Mouse (Mus musculus) lung, adult 2 months (tissue): ENCODE results near the gene Slc17a5. TPM values are rescaled to one million over a fixed set of nuclear protein-coding genes. Genes with fewer than 3 reads are reported as not detected.
A peak's percentile ranks its signal among the peaks of the same experiment; 100 is the strongest.
"Not testable (repeated sequence)": the region's sequence is repeated elsewhere in the genome, so short reads cannot be mapped to it uniquely, and the experiment has no call there.

Experiments used
- DNase-seq: peaks from one replicate; pipeline ENCODE4 v3.0.0; 2022
- H3K4me1 ChIP-seq: fragments of 200-500 bp; 2 replicates; pipeline ENCODE4 v1.6.1; 2011; ENCODE audit warnings: low read length; ENCODE audit not compliant: control insufficient read depth, insufficient read depth
- H3K4me3 ChIP-seq: fragments of 200-500 bp; replicated peaks from 2 replicates; pipeline ENCODE3; 2011; ENCODE audit warnings: low read depth, mild to moderate bottlenecking, control low read depth, low read length; ENCODE audit errors: extremely low read depth
- CTCF ChIP-seq: fragments of 200-500 bp; IDR thresholded peaks from 2 replicates; pipeline ENCODE4 v1.5.1; 2011; ENCODE audit warnings: mild to moderate bottlenecking, low read length, control low read depth; ENCODE audit not compliant: insufficient read depth
- POLR2A ChIP-seq: fragments of 200-500 bp; IDR thresholded peaks from 2 replicates; pipeline ENCODE4 v1.6.1; 2011; ENCODE audit warnings: low read depth, mild to moderate bottlenecking, control low read depth, low read length, borderline replicate concordance; ENCODE audit errors: extremely low read depth
- WGBS: fragments of 180-500 bp; shearing (Covaris S2); methylation state at CpG from one replicate; pipeline ENCODE4 v1.1.7; 2018; 5-methylcytosine and 5-hydroxymethylcytosine counted together
- polyA plus RNA-seq: library from polyadenylated mRNA; depleted of rRNA; stranded (reverse); fragments of >200 nt; gene quantifications from 2 replicates; pipeline ENCODE4 v1.2.3, GENCODE M21; 2012

Gene Slc17a5
- polyA plus RNA-seq, 1 experiment, result 12.4 TPM

DNA sequence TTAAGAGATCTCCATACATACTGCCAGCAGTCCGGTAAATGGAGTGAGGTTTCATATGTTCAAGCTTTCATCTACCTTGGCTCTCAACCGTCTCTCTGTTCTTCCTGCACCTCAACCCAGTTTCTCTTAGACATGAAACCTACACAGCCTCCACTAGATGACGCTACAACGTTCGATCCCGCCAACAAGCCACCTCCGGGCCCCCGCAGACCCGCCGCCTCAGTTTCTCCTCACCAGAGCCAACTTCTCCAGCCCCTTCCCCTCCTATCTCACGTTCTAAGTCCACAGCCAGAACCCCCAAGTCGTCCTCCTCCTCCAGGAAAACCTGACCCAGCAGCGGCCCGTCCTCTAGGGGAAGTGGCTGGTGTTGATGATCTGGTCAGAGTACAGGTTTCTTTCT lies 66.2 kb downstream of the Slc17a5 start:
- 20% methylated on average over 14 of the region's 14 CpGs for WGBS
- peaks cover 7% of the 10 kb centered on the region; the same call in 1 of the 2 replicates for H3K4me1 ChIP-seq
- DNase-seq, result peak; percentile 52
- H3K4me3 ChIP-seq, result peak overlapping the region; percentile 22
- TF ChIP-seq POLR2A, result no peak
- peak; percentile 35 for TF ChIP-seq CTCF

DNA sequence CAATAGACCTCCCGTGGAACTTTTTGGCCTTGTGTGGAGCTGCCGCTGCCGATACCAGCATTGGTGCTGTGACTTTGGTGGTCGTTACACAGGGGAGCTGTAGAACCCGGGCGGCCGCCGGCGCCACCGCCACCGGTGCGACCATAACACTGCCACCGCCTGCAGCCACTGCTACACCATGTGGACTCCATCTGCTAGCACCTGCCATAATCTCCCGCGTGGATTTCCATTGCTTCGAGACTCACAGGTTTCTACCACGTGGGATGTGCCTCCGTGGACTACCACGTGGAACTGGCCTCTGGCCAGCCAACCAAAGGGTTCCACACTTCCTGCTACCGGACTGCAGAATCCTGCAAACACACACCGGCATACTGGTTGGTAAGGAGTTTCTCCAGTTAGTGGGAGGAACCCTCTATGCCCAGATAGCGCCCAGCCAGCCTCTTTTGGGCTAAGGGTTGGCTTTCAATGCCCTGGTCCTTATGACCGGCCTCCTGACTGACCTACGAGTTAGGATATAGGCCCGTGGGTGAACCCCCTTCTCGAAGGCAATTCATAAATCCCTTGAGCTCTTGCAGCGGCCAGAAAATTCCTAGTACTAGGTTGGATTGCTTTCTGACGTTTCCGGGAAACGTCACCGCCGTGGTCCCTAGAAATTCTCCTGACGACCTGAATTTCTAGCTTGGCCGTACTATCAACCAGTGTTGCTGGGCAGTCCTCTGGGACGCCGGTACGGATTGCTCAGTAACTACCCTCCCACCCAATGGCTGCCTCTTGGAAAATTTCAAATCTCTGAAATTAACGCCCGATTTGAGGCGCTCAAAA lies 66.8 kb downstream of the Slc17a5 start:
- WGBS, result 4% methylated on average over 40 of the region's 40 CpGs
- TF ChIP-seq CTCF, result no peak
- TF ChIP-seq POLR2A, result no peak
- peak; percentile 65 for DNase-seq
- peaks cover 7% of the 10 kb centered on the region; the same call in 1 of the 2 replicates for H3K4me1 ChIP-seq
- peak overlapping the region; percentile 49 for H3K4me3 ChIP-seq

DNA sequence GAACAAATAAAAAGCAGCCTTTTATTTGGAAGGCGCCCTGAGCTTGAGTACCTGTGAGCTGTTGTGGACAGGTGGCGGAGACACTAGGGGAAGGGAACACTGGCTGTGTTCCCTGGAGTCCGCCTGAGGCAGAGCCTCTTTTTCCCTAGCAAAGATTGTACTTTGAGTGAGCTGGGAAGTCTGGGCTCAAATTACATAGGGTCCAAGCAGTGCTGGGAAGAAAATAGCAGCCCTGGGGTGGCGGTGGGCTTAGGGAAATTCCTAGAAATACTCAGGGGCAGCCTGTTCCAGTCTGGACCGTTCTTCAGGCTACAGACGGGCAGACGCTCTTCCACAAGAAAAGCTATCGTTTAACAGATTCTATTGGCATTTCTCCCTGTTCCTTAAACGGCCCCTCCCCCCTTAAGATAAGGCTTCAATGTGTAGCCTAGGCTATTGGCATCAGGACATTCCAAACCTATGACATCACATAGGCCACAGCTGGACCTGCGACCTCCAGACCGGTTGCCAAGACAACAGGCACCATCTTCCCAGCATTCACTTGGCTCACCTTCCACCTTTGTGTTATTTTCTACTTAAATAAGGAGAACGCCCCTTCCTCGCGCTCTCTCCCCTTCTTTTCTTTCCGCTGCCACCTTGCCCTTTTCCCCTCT lies 67.6 kb downstream of the Slc17a5 start:
- DNase-seq, result no peak
- no peak for TF ChIP-seq POLR2A
- no peak for TF ChIP-seq CTCF
- 15% methylated on average over 15 of the region's 15 CpGs for WGBS
- H3K4me1 ChIP-seq, result peaks cover 7% of the 10 kb centered on the region; the same call in 1 of the 2 replicates
- peak overlapping the region; percentile 49 for H3K4me3 ChIP-seq

DNA sequence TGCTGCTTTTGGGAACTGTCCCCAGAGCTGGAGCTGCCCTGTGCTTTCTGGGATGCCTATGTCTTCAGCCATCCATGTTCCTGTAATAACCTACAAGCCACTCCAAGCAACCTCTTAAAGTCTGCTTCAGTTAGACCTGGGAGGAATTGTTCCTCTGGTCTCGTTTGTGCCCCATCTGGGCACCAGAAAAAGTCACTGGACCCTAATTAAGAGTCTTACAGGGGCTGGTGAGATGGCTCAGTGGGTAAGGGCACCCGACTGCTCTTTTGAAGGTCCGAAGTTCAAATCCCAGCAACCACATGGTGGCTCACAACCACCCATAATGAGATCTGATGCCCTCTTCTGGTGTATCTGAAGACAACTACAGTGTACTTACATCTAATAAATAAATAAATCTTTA lies 70.6 kb downstream of the Slc17a5 start:
- H3K4me3 ChIP-seq, H3K4me1 ChIP-seq, DNase-seq: not testable (repeated sequence)
- WGBS, result 81% methylated on average over 3 of the region's 3 CpGs

DNA sequence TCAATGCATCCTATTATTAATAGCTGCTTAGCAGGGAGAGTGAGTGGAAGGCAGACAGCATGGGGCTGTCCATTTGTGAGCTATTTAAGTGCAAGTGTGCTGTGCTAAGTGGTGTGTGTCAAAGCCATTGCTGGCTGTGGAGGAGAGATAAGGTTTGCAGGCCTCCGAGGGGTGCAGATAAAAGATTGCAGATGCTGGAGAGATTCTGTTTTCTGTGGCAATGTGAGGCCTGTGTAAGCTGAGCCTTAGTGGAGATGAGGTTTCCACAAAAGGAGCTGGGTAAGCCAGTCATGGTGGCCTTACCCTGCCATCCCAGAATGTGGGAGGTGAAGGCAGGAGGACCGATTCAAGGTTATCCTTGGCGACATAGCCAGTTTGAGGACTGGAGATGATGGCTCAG lies 71.7 kb downstream of the Slc17a5 start:
- no peak for DNase-seq
- Histone ChIP-seq H3K4me1 (peaks cover 7% of the 10 kb centered on the region; the same call in 1 of the 2 replicates), H3K4me3 (no peak overlapping the region)
- 73% methylated on average over 3 of the region's 3 CpGs for WGBS
- TF ChIP-seq CTCF (no peak), POLR2A (no peak)

DNA sequence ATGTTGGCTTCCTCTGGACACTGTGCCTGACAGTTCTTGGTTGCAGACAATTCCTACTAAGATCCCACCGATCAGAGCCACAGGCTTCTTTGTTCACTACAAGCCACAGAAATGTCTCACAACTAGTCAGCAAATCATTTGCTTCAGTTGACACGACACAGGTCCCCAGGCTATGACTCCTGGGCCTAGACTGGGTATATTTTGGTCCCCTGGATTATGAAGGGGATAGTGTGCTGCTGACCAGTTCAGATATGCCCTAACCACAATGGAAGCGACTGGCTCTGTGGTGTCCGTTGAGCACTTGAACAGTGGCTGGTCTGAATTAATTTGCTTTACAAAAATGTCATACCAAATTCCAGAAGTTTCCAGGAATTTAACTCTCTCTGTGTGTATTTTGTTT lies 73.2 kb downstream of the Slc17a5 start:
- 79% methylated on average over 4 of the region's 4 CpGs for WGBS
- DNase-seq, result no peak
- Histone ChIP-seq H3K4me1 (no peaks in the 10 kb centered on the region), H3K4me3 (no peak overlapping the region)
- TF ChIP-seq POLR2A, result no peak
- no peak for TF ChIP-seq CTCF

DNA sequence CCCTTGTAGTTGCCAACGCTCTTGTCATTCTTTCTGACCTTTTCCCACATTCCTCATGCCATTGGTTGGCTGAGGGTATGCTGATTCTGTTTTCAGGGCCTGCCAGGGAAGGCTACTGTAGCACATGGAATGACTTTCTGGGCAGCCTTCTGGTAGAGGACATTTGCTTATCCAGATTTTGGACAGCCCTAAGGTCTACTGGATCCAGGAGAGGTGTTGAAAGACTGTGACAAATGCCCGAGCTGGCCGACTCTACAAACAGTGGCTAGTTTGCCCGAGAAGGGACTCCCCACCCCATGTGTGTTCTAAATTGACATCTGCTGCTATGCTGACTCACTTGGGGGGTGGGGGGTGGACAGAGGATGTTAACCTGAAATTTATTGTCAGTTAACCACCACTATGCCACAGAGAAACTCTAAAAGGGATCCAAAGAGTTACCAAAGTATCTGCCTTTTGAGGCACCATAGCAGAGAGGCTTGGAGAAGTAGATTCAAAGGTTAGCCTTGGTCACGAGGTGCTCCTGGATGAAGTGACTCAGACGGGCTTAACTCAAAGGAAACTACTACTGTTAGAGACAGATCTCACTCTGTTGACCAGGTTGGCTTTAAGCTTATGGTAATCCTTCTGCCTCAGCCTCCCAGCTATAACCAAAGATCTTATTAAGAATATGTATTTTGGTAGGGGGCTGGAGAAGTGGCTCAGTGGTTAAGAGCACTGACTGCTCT lies 73.9 kb downstream of the Slc17a5 start:
- TF ChIP-seq POLR2A (no peak), CTCF (no peak)
- Histone ChIP-seq H3K4me1 (no peaks in the 10 kb centered on the region), H3K4me3 (no peak overlapping the region)
- 54% methylated on average over 6 of the region's 6 CpGs for WGBS
- no peak for DNase-seq

DNA sequence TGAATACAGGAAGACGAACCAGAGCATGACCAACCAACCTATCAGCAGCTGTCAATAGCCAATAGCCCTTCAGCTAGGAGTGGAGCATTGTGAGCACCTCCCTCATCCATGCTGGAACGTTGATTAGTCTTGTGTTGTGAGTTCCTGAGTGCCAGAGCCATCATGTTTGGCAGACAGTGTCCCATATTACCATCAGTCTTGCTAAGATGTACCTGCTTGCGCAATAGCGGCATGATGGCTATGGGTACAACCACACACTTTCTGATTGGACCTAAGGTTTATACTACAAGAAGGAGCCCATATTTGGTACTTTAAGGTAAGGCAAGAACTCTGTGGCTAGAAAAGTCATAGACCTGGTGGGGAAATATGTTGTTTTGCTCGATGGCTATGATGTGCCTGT lies 76.1 kb downstream of the Slc17a5 start:
- no peak for TF ChIP-seq POLR2A
- no peak for TF ChIP-seq CTCF
- no peaks in the 10 kb centered on the region for H3K4me1 ChIP-seq
- no peak for DNase-seq
- 91% methylated on average over 5 of the region's 5 CpGs for WGBS
- H3K4me3 ChIP-seq, result no peak overlapping the region

DNA sequence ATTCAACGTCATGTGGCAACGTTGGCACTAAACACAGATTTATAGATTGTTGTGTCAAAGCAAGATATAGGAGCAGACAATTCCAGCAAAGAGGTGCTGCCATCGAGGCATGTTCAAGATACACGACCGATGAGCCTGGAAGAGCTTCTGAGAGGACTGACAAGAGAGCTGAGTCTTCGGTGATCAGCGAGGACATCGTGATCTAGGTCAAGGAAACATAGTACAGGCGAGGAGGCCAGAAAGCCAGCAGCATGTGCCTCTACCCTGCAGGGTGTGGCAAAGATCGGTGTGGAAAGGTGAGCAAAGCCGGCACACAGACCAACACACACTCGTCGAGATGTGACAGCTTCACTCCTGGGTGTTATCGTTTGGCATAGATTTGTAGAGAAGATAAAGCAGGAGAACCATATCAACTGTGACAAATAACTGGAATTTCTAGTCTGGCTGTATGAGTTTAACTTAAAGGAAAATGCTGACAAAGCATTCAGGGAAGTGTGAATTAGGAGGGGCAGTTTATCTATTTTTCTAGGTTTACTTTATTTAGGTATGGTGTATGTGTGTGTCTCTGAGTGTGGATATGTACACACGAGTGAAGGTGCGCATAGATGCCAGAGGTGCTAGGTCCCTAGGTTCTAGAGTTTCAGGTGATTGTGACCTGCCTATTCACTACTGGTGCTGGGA lies 79.6 kb downstream of the Slc17a5 start:
- no peak for DNase-seq
- TF ChIP-seq POLR2A, result no peak
- TF ChIP-seq CTCF, result no peak
- WGBS, result 84% methylated on average over 16 of the region's 16 CpGs
- no peaks in the 10 kb centered on the region; the same call in 1 of the 2 replicates for H3K4me1 ChIP-seq
- H3K4me3 ChIP-seq, result no peak overlapping the region

DNA sequence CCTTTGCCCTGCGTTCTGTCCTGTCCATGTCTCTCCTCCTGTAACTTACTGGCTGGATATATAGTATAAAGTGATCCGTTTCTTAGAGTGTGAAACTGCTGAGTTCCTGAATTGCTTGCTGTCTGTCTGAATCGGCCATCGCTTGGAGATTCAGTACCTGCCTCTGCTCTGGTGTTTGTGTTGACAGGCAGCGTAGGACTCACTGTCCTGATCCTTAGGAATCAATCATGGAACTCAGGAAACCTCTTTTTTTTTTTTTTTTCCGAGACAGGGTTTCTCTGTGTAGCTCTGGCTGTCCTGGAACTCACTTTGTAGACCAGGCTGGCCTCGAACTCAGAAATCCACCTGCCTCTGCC lies 81.1 kb downstream of the Slc17a5 start:
- TF ChIP-seq POLR2A, result no peak
- no peak for TF ChIP-seq CTCF
- no peak for DNase-seq
- Histone ChIP-seq H3K4me3 (no peak overlapping the region), H3K4me1 (no peaks in the 10 kb centered on the region; the same call in 1 of the 2 replicates)
- WGBS, result 81% methylated on average over 7 of the region's 7 CpGs
